Mouse (Mus musculus) embryonic facial prominence, embryonic 11.5 days (tissue): ENCODE measurements around the gene Casp1. TPM values are rescaled to one million over a fixed set of nuclear protein-coding genes. Genes with fewer than 3 reads are reported as not detected.
A peak's percentile ranks its signal among the peaks of the same experiment; 100 is the strongest.

Experiments used
- ATAC-seq: fragments of 200-750 bp; cut with Nextera tagmentation; replicated peaks from 2 replicates; pipeline ENCODE4 v1.8.0; 2017; ENCODE audit warnings: low read depth; ENCODE audit not compliant: insufficient number of reproducible peaks, low FRiP score, low TSS enrichment
- DNase-seq: peaks from one replicate; pipeline ENCODE4 v3.0.0-alpha.2; 2015; ENCODE audit warnings: low spot score
- H3K27ac ChIP-seq: fragments of 300-500 bp; sonication (generic); replicated peaks from 2 replicates; pipeline ENCODE4 v1.5.1; 2014; ENCODE audit warnings: mild to moderate bottlenecking, low read depth, low read length, control low read depth
- H3K27me3 ChIP-seq: fragments of 300-500 bp; sonication (generic); 2 replicates; pipeline ENCODE4 v1.6.1; 2014; ENCODE audit warnings: mild to moderate bottlenecking, low read length, moderate library complexity, mixed read lengths; ENCODE audit not compliant: control insufficient read depth, insufficient read depth
- H3K36me3 ChIP-seq: fragments of 300-500 bp; sonication (generic); replicated peaks from 2 replicates; pipeline ENCODE4 v1.6.1; 2014; ENCODE audit warnings: low read depth, mild to moderate bottlenecking, low read length, moderate library complexity, mixed read lengths; ENCODE audit not compliant: control insufficient read depth, insufficient read depth
- H3K4me1 ChIP-seq: fragments of 300-500 bp; sonication (generic); 2 replicates; pipeline ENCODE4 v1.6.1; 2014; ENCODE audit warnings: low read length, mixed read lengths; ENCODE audit not compliant: control insufficient read depth, insufficient read depth
- H3K4me2 ChIP-seq: fragments of 300-500 bp; sonication (generic); 2 replicates; pipeline ENCODE4 v1.6.1; 2014; ENCODE audit warnings: low read depth, mild to moderate bottlenecking, control low read depth, low read length, moderate library complexity
- H3K4me3 ChIP-seq: fragments of 300-500 bp; sonication (generic); 2 replicates; pipeline ENCODE4 v1.5.1; 2014; ENCODE audit warnings: low read depth, low read length, control low read depth
- H3K9ac ChIP-seq: fragments of 300-500 bp; sonication (generic); replicated peaks from 2 replicates; pipeline ENCODE4 v1.6.1; 2014; ENCODE audit warnings: mild to moderate bottlenecking, control low read depth, low read length
- H3K9me3 ChIP-seq: fragments of 300-500 bp; sonication (generic); replicated peaks from 2 replicates; pipeline ENCODE4 v1.6.1; 2016; ENCODE audit warnings: mild to moderate bottlenecking, low read length, inconsistent platforms, mixed read lengths; ENCODE audit not compliant: control insufficient read depth
- WGBS: fragments of 180-500 bp; shearing (Covaris S2); extraction: QIAGEN DNeasy Blood & Tissue Kit; methylation state at CpG from one replicate; pipeline ENCODE4 v1.1.7; 2014; 5-methylcytosine and 5-hydroxymethylcytosine counted together
- polyA plus RNA-seq: library from polyadenylated mRNA; unstranded; fragments of >200 nt; fragmentation: Nextera tagmentation; extraction: Ambion mirVana; gene quantifications from 2 replicates; pipeline ENCODE4 v1.2.1, GENCODE M21; 2014

The Casp1 gene
- polyA plus RNA-seq = 0.69 and 0.92 TPM in 2 replicates

- H3K36me3 ChIP-seq = no peaks in the 10 kb centered on the region
- no peaks in the 10 kb centered on the region for H3K27me3 ChIP-seq
- H3K4me1 ChIP-seq = no peaks in the 10 kb centered on the region
- H3K9ac ChIP-seq = no peak within 1 kb of the TSS
- H3K9me3 ChIP-seq = no peaks in the 10 kb centered on the region
- H3K4me2 ChIP-seq = no peak within 1 kb of the TSS
- no peak within 1 kb of the TSS for H3K4me3 ChIP-seq
- no peak within 1 kb of the TSS for H3K27ac ChIP-seq
- DNase-seq (no peak), ATAC-seq (no peak)
- whole genome bisulfite sequencing = 77% methylated on average over 11 of the region's 11 CpGs
Observed at GRCm38 (mm10) chr9:5298329-5299131, at the start of gene Casp1. Gene Casp1, plus strand, starts transcription at chr9:5298517.

- 54% methylated on average over 2 of the region's 2 CpGs for WGBS
- no peak for ATAC-seq
- H3K4me3 ChIP-seq = no peak overlapping the region
Observed at GRCm38 (mm10) chr9:5263951-5264475, 34.3 kb upstream of the Casp1 start.

GRCm38 (mm10) chr9:5270274-5270673 is 28.0 kb upstream of the Casp1 start:
- Histone ChIP-seq H3K27ac (no peak overlapping the region), H3K27me3 (no peaks in the 10 kb centered on the region), H3K4me1 (no peaks in the 10 kb centered on the region), H3K9me3 (no peaks in the 10 kb centered on the region), H3K4me2 (no peak overlapping the region), H3K36me3 (no peaks in the 10 kb centered on the region), H3K9ac (no peak overlapping the region), H3K4me3 (no peak overlapping the region)
- WGBS = 87% methylated on average over 2 of the region's 2 CpGs
- DNase-seq (no peak), ATAC-seq (no peak)

More at GRCm38 (mm10) chr9:5263951-5264475, 34.3 kb upstream of the Casp1 start:
- no peaks in the 10 kb centered on the region for H3K36me3 ChIP-seq
- H3K27ac ChIP-seq = no peak overlapping the region
- H3K27me3 ChIP-seq = no peaks in the 10 kb centered on the region
- H3K9me3 ChIP-seq = no peaks in the 10 kb centered on the region
- DNase-seq = no peak
- H3K4me2 ChIP-seq = no peak overlapping the region
- H3K9ac ChIP-seq = no peak overlapping the region
- no peaks in the 10 kb centered on the region for H3K4me1 ChIP-seq

- H3K4me2 ChIP-seq = no peak overlapping the region
- DNase-seq = no peak
Observed at GRCm38 (mm10) chr9:5270884-5271283, 27.4 kb upstream of the Casp1 start.

GRCm38 (mm10) chr9:5271334-5271845 is 26.9 kb upstream of the Casp1 start:
- Histone ChIP-seq H3K9ac (no peak overlapping the region), H3K9me3 (no peaks in the 10 kb centered on the region), H3K4me2 (no peak overlapping the region), H3K36me3 (no peaks in the 10 kb centered on the region), H3K4me1 (no peaks in the 10 kb centered on the region), H3K27ac (no peak overlapping the region), H3K27me3 (no peaks in the 10 kb centered on the region), H3K4me3 (no peak overlapping the region)
- WGBS = 63% methylated on average over 6 of the region's 6 CpGs
- DNase-seq = peak; percentile 1
- no peak for ATAC-seq

More at GRCm38 (mm10) chr9:5270884-5271283, 27.4 kb upstream of the Casp1 start:
- no peaks in the 10 kb centered on the region for H3K27me3 ChIP-seq
- H3K36me3 ChIP-seq = no peaks in the 10 kb centered on the region
- no peak overlapping the region for H3K9ac ChIP-seq
- ATAC-seq = no peak
- H3K4me1 ChIP-seq = no peaks in the 10 kb centered on the region
- 61% methylated on average over 1 of the region's 1 CpGs for WGBS
- no peak overlapping the region for H3K27ac ChIP-seq
- no peak overlapping the region for H3K4me3 ChIP-seq
- H3K9me3 ChIP-seq = no peaks in the 10 kb centered on the region

GRCm38 (mm10) chr9:5286071-5286470 is 12.2 kb upstream of the Casp1 start:
- H3K9me3 ChIP-seq = no peaks in the 10 kb centered on the region
- H3K36me3 ChIP-seq = no peaks in the 10 kb centered on the region
- WGBS = 91% methylated on average over 2 of the region's 2 CpGs
- no peak overlapping the region for H3K27ac ChIP-seq
- no peak for DNase-seq
- H3K4me1 ChIP-seq = no peaks in the 10 kb centered on the region
- H3K9ac ChIP-seq = no peak overlapping the region
- H3K27me3 ChIP-seq = no peaks in the 10 kb centered on the region
- ATAC-seq = no peak
- H3K4me3 ChIP-seq = no peak overlapping the region
- H3K4me2 ChIP-seq = no peak overlapping the region

GRCm38 (mm10) chr9:5286597-5286996 is 11.7 kb upstream of the Casp1 start:
- no peaks in the 10 kb centered on the region for H3K36me3 ChIP-seq
- no peak overlapping the region for H3K27ac ChIP-seq
- H3K4me1 ChIP-seq = no peaks in the 10 kb centered on the region
- no peak for ATAC-seq
- DNase-seq = no peak
- no peaks in the 10 kb centered on the region for H3K9me3 ChIP-seq
- H3K27me3 ChIP-seq = no peaks in the 10 kb centered on the region
- H3K4me3 ChIP-seq = no peak overlapping the region
- H3K4me2 ChIP-seq = no peak overlapping the region
- H3K9ac ChIP-seq = no peak overlapping the region
